Mouse (Mus musculus): ENCODE measurements around the gene Ttll5.
A peak's percentile ranks its signal among the peaks of the same experiment; 100 is the strongest.

Ttll5 gene

GRCm38 (mm10) chr12:86049813-86050212 is 225.4 kb downstream of the Ttll5 start:
- DNase-seq (ENCODE audit: low spot score in 2 of 2) = no peak

GRCm38 (mm10) chr12:86051477-86051876 is 227.0 kb downstream of the Ttll5 start:
- no peak for DNase-seq (ENCODE audit: low spot score in 2 of 2)

- no peak for DNase-seq (ENCODE audit: low spot score in 2 of 2)
Observed at GRCm38 (mm10) chr12:86055306-86055705, 230.8 kb downstream of the Ttll5 start.

GRCm38 (mm10) chr12:86056976-86057375 is 232.5 kb downstream of the Ttll5 start:
- no peak for DNase-seq (ENCODE audit: low spot score in 2 of 2)

GRCm38 (mm10) chr12:86057516-86057915 is 233.1 kb downstream of the Ttll5 start:
- no peak for DNase-seq (ENCODE audit: low spot score in 2 of 2)

GRCm38 (mm10) chr12:86059341-86059740 is 234.9 kb downstream of the Ttll5 start:
- no peak for DNase-seq (ENCODE audit: low spot score in 2 of 2)

- DNase-seq (ENCODE audit: low spot score in 2 of 2) = no peak
Observed at GRCm38 (mm10) chr12:86064796-86065195, 240.3 kb downstream of the Ttll5 start.

GRCm38 (mm10) chr12:86071432-86071831 is 247.0 kb downstream of the Ttll5 start:
- no peak for DNase-seq (ENCODE audit: low spot score in 2 of 2)

GRCm38 (mm10) chr12:86074681-86075080 is 250.2 kb downstream of the Ttll5 start:
- DNase-seq (ENCODE audit: low spot score in 2 of 2) = no peak

- DNase-seq (ENCODE audit: low spot score in 2 of 2) = no peak
Observed at GRCm38 (mm10) chr12:86075358-86075757, 250.9 kb downstream of the Ttll5 start.

- peak in 1 of 2 experiments; percentile 43 for DNase-seq (ENCODE audit: low spot score in 2 of 2)
Observed at GRCm38 (mm10) chr12:86076321-86076901, 252.0 kb downstream of the Ttll5 start.

- no peak for DNase-seq (ENCODE audit: low spot score in 2 of 2)
Observed at GRCm38 (mm10) chr12:86077322-86077721, 252.9 kb downstream of the Ttll5 start.

- no peak for DNase-seq (ENCODE audit: low spot score in 2 of 2)
Observed at GRCm38 (mm10) chr12:86077736-86078135, 253.3 kb downstream of the Ttll5 start.

GRCm38 (mm10) chr12:86078176-86078552 is 253.7 kb downstream of the Ttll5 start:
- DNase-seq (ENCODE audit: low spot score in 2 of 2) = no peak

GRCm38 (mm10) chr12:86078553-86079201 is 254.2 kb downstream of the Ttll5 start, which contains the start of gene Tgfb3:
Gene Tgfb3 (minus strand): TSS chr12:86079041.
- DNase-seq (ENCODE audit: low spot score in 2 of 2) = peak in 1 of 2 experiments; percentile 54

- peak; percentile 88 to 94 for DNase-seq (ENCODE audit: low spot score in 2 of 2)
Observed at GRCm38 (mm10) chr12:86079202-86079667, 254.8 kb downstream of the Ttll5 start.

GRCm38 (mm10) chr12:86082481-86083012 is 258.1 kb downstream of the Ttll5 start, which contains the start of gene Ift43:
Gene Ift43 (plus strand): TSS chr12:86082541.
- peak; percentile 79 to 84 for DNase-seq (ENCODE audit: low spot score in 2 of 2)

- no peak for DNase-seq (ENCODE audit: low spot score in 2 of 2)
Observed at GRCm38 (mm10) chr12:86085873-86086272, 261.4 kb downstream of the Ttll5 start.

GRCm38 (mm10) chr12:86086550-86086949 is 262.1 kb downstream of the Ttll5 start:
- DNase-seq (ENCODE audit: low spot score in 2 of 2) = no peak

GRCm38 (mm10) chr12:86088042-86088441 is 263.6 kb downstream of the Ttll5 start:
- no peak for DNase-seq (ENCODE audit: low spot score in 2 of 2)

GRCm38 (mm10) chr12:86090764-86091163 is 266.3 kb downstream of the Ttll5 start:
- DNase-seq (ENCODE audit: low spot score in 2 of 2) = no peak

- peak in 1 of 2 experiments; percentile 31 for DNase-seq (ENCODE audit: low spot score in 2 of 2)
Observed at GRCm38 (mm10) chr12:86091601-86092132, 267.2 kb downstream of the Ttll5 start.

GRCm38 (mm10) chr12:86094075-86094474 is 269.6 kb downstream of the Ttll5 start:
- DNase-seq (ENCODE audit: low spot score in 2 of 2) = no peak

Data from urinary bladder, postnatal 4 days (tissue).